Mouse (Mus musculus): Measurements from ENCODE around the gene Gsdme. TPM values are rescaled to one million over a fixed set of nuclear protein-coding genes. Genes with fewer than 3 reads are reported as not detected.

Gene Gsdme
- polyA plus RNA-seq, 1 experiment from 2014 or later, result 62.3 TPM

DNA sequence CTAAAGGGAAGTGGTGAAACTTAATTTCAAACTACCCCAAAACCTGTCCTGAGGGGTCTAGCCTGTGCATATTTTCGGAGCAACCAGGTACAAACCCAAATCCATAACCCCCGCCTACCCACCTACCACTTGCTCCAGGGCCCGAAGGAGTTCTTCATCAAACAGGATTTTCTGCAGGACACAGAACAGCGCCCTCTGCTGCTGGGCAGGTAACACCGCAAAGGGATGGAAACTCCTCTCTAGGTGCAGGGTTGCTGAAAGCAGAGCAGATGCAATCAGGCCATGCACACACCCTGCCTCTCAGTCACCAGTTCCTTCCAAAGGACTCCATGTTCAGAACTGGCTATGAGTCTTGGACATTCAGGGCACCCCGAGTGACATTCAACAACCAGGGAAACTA is 42.8 kb downstream of the Gsdme start:
- Histone ChIP-seq H3K36me3 (ENCODE audit: control insufficient read depth, insufficient read depth, low read length) (no peaks in the 10 kb centered on the region), H3K4me1 (replicated peaks; ENCODE audit: control insufficient read depth, insufficient read depth, low read length) (no peaks in the 10 kb centered on the region), H3K4me2 (ENCODE audit: low read depth, low read length, severe bottlenecking) (no peak overlapping the region), H3K27ac (ENCODE audit: low read depth, low read length) (no peak overlapping the region), H3K9ac (ENCODE audit: low read length) (no peak overlapping the region), H3K27me3 (ENCODE audit: control insufficient read depth, insufficient read depth, low read length) (no peaks in the 10 kb centered on the region), H3K9me3 (ENCODE audit: control insufficient read depth, low read length) (no peaks in the 10 kb centered on the region), H3K4me3 (ENCODE audit: low read depth, low read length) (no peak overlapping the region)
- WGBS, result 51% methylated on average over 6 of the region's 6 CpGs
- DNase-seq (ENCODE audit: low spot score), result peak; percentile 64
- no peak for ATAC-seq (replicated peaks; ENCODE audit: low FRiP score)

DNA sequence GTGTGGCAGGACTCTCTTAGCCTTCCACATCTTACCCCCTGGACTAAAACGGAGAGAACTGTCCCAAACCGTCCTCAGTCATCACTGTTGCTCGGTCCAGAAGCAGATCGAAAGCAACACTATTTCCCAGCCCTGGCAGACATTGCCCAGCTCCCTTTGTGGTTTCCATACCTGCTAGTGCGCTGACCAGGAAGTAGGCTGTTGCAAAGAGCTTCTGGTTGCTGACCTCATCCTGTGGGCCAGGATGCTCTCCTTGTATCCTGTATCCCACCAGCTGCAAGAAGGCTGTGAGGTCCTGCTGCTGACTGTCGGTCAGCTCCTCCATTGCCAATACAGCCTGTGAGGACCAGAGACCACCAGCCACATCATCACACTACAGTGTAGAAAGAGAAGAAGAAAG is 44.6 kb downstream of the Gsdme start:
- no peaks in the 10 kb centered on the region for H3K36me3 ChIP-seq (ENCODE audit: control insufficient read depth, insufficient read depth, low read length)
- no peak overlapping the region for H3K4me2 ChIP-seq (ENCODE audit: low read depth, low read length, severe bottlenecking)
- WGBS, result 82% methylated on average over 6 of the region's 6 CpGs
- H3K9ac ChIP-seq (ENCODE audit: low read length), result no peak overlapping the region
- H3K9me3 ChIP-seq (ENCODE audit: control insufficient read depth, low read length), result no peaks in the 10 kb centered on the region
- ATAC-seq (replicated peaks; ENCODE audit: low FRiP score) (no peak), DNase-seq (ENCODE audit: low spot score) (no peak)
- H3K4me3 ChIP-seq (ENCODE audit: low read depth, low read length), result no peak overlapping the region
- no peak overlapping the region for H3K27ac ChIP-seq (ENCODE audit: low read depth, low read length)
- no peaks in the 10 kb centered on the region for H3K27me3 ChIP-seq (ENCODE audit: control insufficient read depth, insufficient read depth, low read length)
- H3K4me1 ChIP-seq (replicated peaks; ENCODE audit: control insufficient read depth, insufficient read depth, low read length), result no peaks in the 10 kb centered on the region

GRCm38 (mm10) chr6:50218628-50219027 is 45.0 kb downstream of the Gsdme start:
- H3K9me3 ChIP-seq (ENCODE audit: control insufficient read depth, low read length), result no peaks in the 10 kb centered on the region
- no peaks in the 10 kb centered on the region for H3K27me3 ChIP-seq (ENCODE audit: control insufficient read depth, insufficient read depth, low read length)
- DNase-seq (ENCODE audit: low spot score) (no peak), ATAC-seq (replicated peaks; ENCODE audit: low FRiP score) (no peak)
- WGBS, result 73% methylated on average over 3 of the region's 3 CpGs
- no peaks in the 10 kb centered on the region for H3K36me3 ChIP-seq (ENCODE audit: control insufficient read depth, insufficient read depth, low read length)
- H3K27ac ChIP-seq (ENCODE audit: low read depth, low read length), result no peak overlapping the region
- no peak overlapping the region for H3K4me3 ChIP-seq (ENCODE audit: low read depth, low read length)
- H3K4me1 ChIP-seq (replicated peaks; ENCODE audit: control insufficient read depth, insufficient read depth, low read length), result no peaks in the 10 kb centered on the region
- H3K9ac ChIP-seq (ENCODE audit: low read length), result no peak overlapping the region
- no peak overlapping the region for H3K4me2 ChIP-seq (ENCODE audit: low read depth, low read length, severe bottlenecking)

DNA sequence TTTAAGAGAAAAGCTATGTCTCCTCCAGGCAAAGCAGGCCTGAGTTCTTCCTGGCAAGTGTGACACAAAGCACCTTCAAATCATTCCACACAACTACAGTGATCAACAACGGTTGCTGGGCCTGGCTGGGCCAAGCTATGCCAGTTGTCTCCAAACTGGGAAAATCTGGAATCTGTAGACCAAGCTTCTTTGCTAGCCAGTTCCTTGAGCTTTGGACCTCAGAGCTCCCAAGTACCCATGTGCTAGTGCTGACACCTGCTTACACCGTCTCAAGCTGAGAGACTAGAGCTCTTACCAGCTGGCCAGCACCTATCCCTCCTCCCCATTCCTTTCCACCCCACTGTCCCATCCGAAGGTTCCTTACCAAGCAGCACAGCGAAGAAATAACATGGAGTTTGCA is 47.7 kb downstream of the Gsdme start:
- Histone ChIP-seq H3K27me3 (ENCODE audit: control insufficient read depth, insufficient read depth, low read length) (no peaks in the 10 kb centered on the region), H3K4me2 (ENCODE audit: low read depth, low read length, severe bottlenecking) (no peak overlapping the region), H3K9ac (ENCODE audit: low read length) (no peak overlapping the region), H3K27ac (ENCODE audit: low read depth, low read length) (no peak overlapping the region), H3K36me3 (ENCODE audit: control insufficient read depth, insufficient read depth, low read length) (no peaks in the 10 kb centered on the region), H3K4me1 (replicated peaks; ENCODE audit: control insufficient read depth, insufficient read depth, low read length) (no peaks in the 10 kb centered on the region), H3K9me3 (ENCODE audit: control insufficient read depth, low read length) (no peaks in the 10 kb centered on the region), H3K4me3 (ENCODE audit: low read depth, low read length) (no peak overlapping the region)
- WGBS, result 93% methylated on average over 4 of the region's 4 CpGs
- no peak for ATAC-seq (replicated peaks; ENCODE audit: low FRiP score)
- no peak for DNase-seq (ENCODE audit: low spot score)

GRCm38 (mm10) chr6:50215373-50215745 is 48.3 kb downstream of the Gsdme start:
- Histone ChIP-seq H3K36me3 (ENCODE audit: control insufficient read depth, insufficient read depth, low read length) (no peaks in the 10 kb centered on the region), H3K9me3 (ENCODE audit: control insufficient read depth, low read length) (no peaks in the 10 kb centered on the region), H3K4me2 (ENCODE audit: low read depth, low read length, severe bottlenecking) (no peak overlapping the region), H3K9ac (ENCODE audit: low read length) (no peak overlapping the region), H3K4me3 (ENCODE audit: low read depth, low read length) (no peak overlapping the region), H3K27ac (ENCODE audit: low read depth, low read length) (no peak overlapping the region), H3K4me1 (replicated peaks; ENCODE audit: control insufficient read depth, insufficient read depth, low read length) (no peaks in the 10 kb centered on the region), H3K27me3 (ENCODE audit: control insufficient read depth, insufficient read depth, low read length) (no peaks in the 10 kb centered on the region)
- ATAC-seq (replicated peaks; ENCODE audit: low FRiP score), result no peak
- DNase-seq (ENCODE audit: low spot score), result no peak
- 85% methylated on average over 2 of the region's 2 CpGs for WGBS

GRCm38 (mm10) chr6:50214711-50215372 is 48.8 kb downstream of the Gsdme start:
- Histone ChIP-seq H3K9me3 (ENCODE audit: control insufficient read depth, low read length) (no peaks in the 10 kb centered on the region), H3K36me3 (ENCODE audit: control insufficient read depth, insufficient read depth, low read length) (no peaks in the 10 kb centered on the region), H3K4me1 (replicated peaks; ENCODE audit: control insufficient read depth, insufficient read depth, low read length) (no peaks in the 10 kb centered on the region), H3K4me2 (ENCODE audit: low read depth, low read length, severe bottlenecking) (no peak overlapping the region), H3K4me3 (ENCODE audit: low read depth, low read length) (no peak overlapping the region), H3K9ac (ENCODE audit: low read length) (no peak overlapping the region), H3K27me3 (ENCODE audit: control insufficient read depth, insufficient read depth, low read length) (no peaks in the 10 kb centered on the region), H3K27ac (ENCODE audit: low read depth, low read length) (no peak overlapping the region)
- DNase-seq (ENCODE audit: low spot score) (no peak), ATAC-seq (replicated peaks; ENCODE audit: low FRiP score) (no peak)
- WGBS, result 74% methylated on average over 2 of the region's 2 CpGs

DNA sequence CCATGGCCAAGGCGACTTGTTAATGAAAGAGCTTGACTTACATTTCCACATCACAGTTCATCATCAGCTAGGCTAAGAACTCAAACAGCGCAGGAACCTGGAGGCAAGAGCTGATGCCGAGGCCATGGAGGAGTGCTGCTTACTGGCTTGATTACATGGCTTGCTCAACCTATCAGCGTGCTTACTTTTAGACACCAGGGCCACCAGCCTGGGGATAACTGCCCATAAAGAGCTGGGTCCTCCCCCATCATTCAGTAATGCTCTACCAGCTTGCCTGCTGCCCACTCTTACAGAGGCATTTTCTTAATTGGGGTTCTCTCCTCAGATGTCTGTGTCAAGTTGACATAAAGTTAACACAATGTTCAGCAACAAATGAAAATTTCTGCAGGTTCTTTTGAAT is 58.6 kb downstream of the Gsdme start:
- no peaks in the 10 kb centered on the region for H3K9me3 ChIP-seq (ENCODE audit: control insufficient read depth, low read length)
- no peaks in the 10 kb centered on the region for H3K4me1 ChIP-seq (replicated peaks; ENCODE audit: control insufficient read depth, insufficient read depth, low read length)
- DNase-seq (ENCODE audit: low spot score) (no peak), ATAC-seq (replicated peaks; ENCODE audit: low FRiP score) (no peak)
- WGBS, result 90% methylated on average over 4 of the region's 4 CpGs
- no peaks in the 10 kb centered on the region for H3K36me3 ChIP-seq (ENCODE audit: control insufficient read depth, insufficient read depth, low read length)
- H3K9ac ChIP-seq (ENCODE audit: low read length), result no peak overlapping the region
- H3K27ac ChIP-seq (ENCODE audit: low read depth, low read length), result no peak overlapping the region
- H3K4me2 ChIP-seq (ENCODE audit: low read depth, low read length, severe bottlenecking), result no peak overlapping the region
- H3K27me3 ChIP-seq (ENCODE audit: control insufficient read depth, insufficient read depth, low read length), result no peaks in the 10 kb centered on the region
- H3K4me3 ChIP-seq (ENCODE audit: low read depth, low read length), result no peak overlapping the region

DNA sequence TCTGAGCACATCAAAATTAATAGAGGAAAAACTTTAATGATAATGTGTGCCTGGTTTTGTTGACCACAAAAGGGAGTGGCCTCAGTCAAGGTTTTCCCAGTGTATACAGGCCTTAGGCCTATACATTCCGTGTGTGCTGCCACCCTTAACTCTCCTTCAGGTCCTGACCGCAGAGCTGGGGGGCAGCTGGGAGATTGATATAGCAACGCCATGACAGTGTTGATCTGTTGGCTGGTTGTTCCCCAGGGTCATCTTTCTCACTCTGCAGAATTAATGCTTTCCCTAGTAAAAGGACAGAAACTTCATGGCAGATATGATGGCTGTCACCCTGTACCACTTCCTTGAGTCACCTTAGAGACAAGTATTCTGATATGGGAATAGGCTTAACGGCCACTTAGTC is 59.3 kb downstream of the Gsdme start:
- no peak overlapping the region for H3K27ac ChIP-seq (ENCODE audit: low read depth, low read length)
- ATAC-seq (replicated peaks; ENCODE audit: low FRiP score) (no peak), DNase-seq (ENCODE audit: low spot score) (no peak)
- WGBS, result 94% methylated on average over 4 of the region's 4 CpGs
- no peak overlapping the region for H3K4me3 ChIP-seq (ENCODE audit: low read depth, low read length)
- no peak overlapping the region for H3K9ac ChIP-seq (ENCODE audit: low read length)
- no peak overlapping the region for H3K4me2 ChIP-seq (ENCODE audit: low read depth, low read length, severe bottlenecking)
- no peaks in the 10 kb centered on the region for H3K27me3 ChIP-seq (ENCODE audit: control insufficient read depth, insufficient read depth, low read length)
- no peaks in the 10 kb centered on the region for H3K9me3 ChIP-seq (ENCODE audit: control insufficient read depth, low read length)
- no peaks in the 10 kb centered on the region for H3K36me3 ChIP-seq (ENCODE audit: control insufficient read depth, insufficient read depth, low read length)
- no peaks in the 10 kb centered on the region for H3K4me1 ChIP-seq (replicated peaks; ENCODE audit: control insufficient read depth, insufficient read depth, low read length)

DNA sequence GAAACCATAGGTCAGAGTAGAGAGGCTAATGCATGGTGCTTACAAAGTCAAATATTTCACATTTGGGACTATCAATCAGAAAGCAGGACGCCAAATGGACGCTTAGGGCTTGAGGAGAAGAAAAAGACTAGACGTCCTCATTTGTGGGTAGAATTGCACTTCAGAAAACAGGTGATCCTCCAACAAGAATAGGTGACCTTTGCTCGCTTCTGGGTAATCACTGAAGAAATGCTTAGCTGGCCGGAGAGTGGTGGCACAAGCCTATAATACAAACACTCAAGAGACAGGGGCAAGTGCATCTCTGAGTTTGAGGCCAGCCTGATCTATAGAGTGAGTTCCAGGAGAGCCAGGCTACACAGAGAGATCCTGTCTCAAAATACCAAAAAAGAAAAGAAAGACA is 69.8 kb downstream of the Gsdme start:
- DNase-seq (ENCODE audit: low spot score) (no peak), ATAC-seq (replicated peaks; ENCODE audit: low FRiP score) (no peak)
- Histone ChIP-seq H3K36me3 (ENCODE audit: control insufficient read depth, insufficient read depth, low read length) (no peaks in the 10 kb centered on the region; the same call in 1 of the 2 replicates), H3K9me3 (ENCODE audit: control insufficient read depth, low read length) (no peaks in the 10 kb centered on the region), H3K4me1 (replicated peaks; ENCODE audit: control insufficient read depth, insufficient read depth, low read length) (no peaks in the 10 kb centered on the region), H3K4me3 (ENCODE audit: low read depth, low read length) (no peak overlapping the region), H3K4me2 (ENCODE audit: low read depth, low read length, severe bottlenecking) (no peak overlapping the region), H3K9ac (ENCODE audit: low read length) (no peak overlapping the region), H3K27me3 (ENCODE audit: control insufficient read depth, insufficient read depth, low read length) (no peaks in the 10 kb centered on the region), H3K27ac (ENCODE audit: low read depth, low read length) (no peak overlapping the region)
- 96% methylated on average over 5 of the region's 5 CpGs for WGBS

All from forebrain, embryonic 11.5 days (tissue).